Mouse (Mus musculus) layer of hippocampus, adult 8-10 months (tissue): ENCODE data around the gene Zfp426. TPM values are rescaled to one million over a fixed set of nuclear protein-coding genes. Genes with fewer than 3 reads are reported as not detected.
A peak's percentile ranks its signal among the peaks of the same experiment; 100 is the strongest.

Experiments used
- DNase-seq, 2 experiments: peaks; one replicate each; pipeline ENCODE4 v3.0.0; 2022; ENCODE audit warnings: low spot score in 2 of 2
- total RNA-seq, 4 experiments: library from RNA; stranded (reverse); gene quantifications; 2 replicates each; pipeline ENCODE4 v1.2.4; 2022

The Zfp426 gene
- total RNA-seq, 4 experiments from 2014 or later, result 26.3 to 34.1 (median 29.9) TPM

GRCm38 (mm10) chr9:20459377-20460317, 32.9 kb downstream of the Zfp426 start, which contains the start of gene Zfp26:
TSS of gene Zfp26 (minus strand) at chr9:20460162.
- DNase-seq, result peak; percentile 73 to 75

GRCm38 (mm10) chr9:20453647-20454046, 38.9 kb downstream of the Zfp426 start:
- DNase-seq, result no peak

GRCm38 (mm10) chr9:20451493-20451892, 41.1 kb downstream of the Zfp426 start:
- no peak for DNase-seq

- DNase-seq, result no peak
Observed at GRCm38 (mm10) chr9:20443183-20443783, 49.3 kb downstream of the Zfp426 start.

GRCm38 (mm10) chr9:20430004-20430403, 62.5 kb downstream of the Zfp426 start:
- DNase-seq, result no peak

Other genes starting within 250 kb of the Zfp426 start
- gene Olfr39, start 210.4 kb downstream of the Zfp426 start, total RNA-seq, result not detected
- gene Olfr873, start 194.2 kb downstream of the Zfp426 start, total RNA-seq, result not detected
- gene Olfr18, start 156.7 kb downstream of the Zfp426 start, total RNA-seq, result under 1 TPM in 1 of 4 experiments, not detected in 3; 0.22 TPM
- gene Zfp560, start 107.6 kb downstream of the Zfp426 start, total RNA-seq, result 10 to 100 TPM in 2 of 4 experiments, 1 to 10 TPM in 2; 8.1 to 10.9 (median 9.3) TPM
- gene Zfp26, start 32.6 kb downstream of the Zfp426 start, total RNA-seq, result 10 to 100 TPM; 26.6 to 30.0 (median 27.0) TPM
- 10 to 100 TPM; 35.9 to 53.1 (median 42.1) TPM for gene Zfp266, start 28.7 kb upstream of the Zfp426 start, total RNA-seq
- 10 to 100 TPM; 14.4 to 23.3 (median 20.4) TPM for gene Zfp846, start 88.5 kb upstream of the Zfp426 start, total RNA-seq
- 100 to 1,000 TPM; 231 to 321 (median 276) TPM for gene Ubl5, start 150.1 kb upstream of the Zfp426 start, total RNA-seq
- 10 to 100 TPM; 23.2 to 32.3 (median 30.1) TPM for gene Fbxl12, start 152.0 kb upstream of the Zfp426 start, total RNA-seq
- gene Pin1, start 159.3 kb upstream of the Zfp426 start, total RNA-seq, result 10 to 100 TPM; 31.2 to 32.2 (median 31.6) TPM